ENCODE assay signal across 8 mouse cellular contexts in genomic region chr2:90917999-90918698, GRCm38 (mm10). TPM values are rescaled to one million over a fixed set of nuclear protein-coding genes. Genes with fewer than 3 reads are reported as not detected.
DNase-seq lines count a peak whose midpoint lies in the region; ATAC-seq and TF ChIP-seq lines count a peak whose summit lies in the region.

No protein-coding gene starts in this region.

- peaks cover 18% of the 10 kb centered on the region for H3K36me3 ChIP-seq in heart, embryonic 10.5 days
- peaks cover 14% of the 10 kb centered on the region for H3K36me3 ChIP-seq in hindbrain, embryonic 10.5 days
- peaks cover 2% of the 10 kb centered on the region; the same call in 1 of the 2 replicates for H3K36me3 ChIP-seq in limb, embryonic 11.5 days (ENCODE audit: control insufficient read depth, insufficient read depth, low read length)
- peaks cover 2% of the 10 kb centered on the region for H3K36me3 ChIP-seq in midbrain, postnatal 0 days (ENCODE audit: insufficient read depth, low read length)

- H3K9ac ChIP-seq in limb, embryonic 11.5 days (ENCODE audit: low read length): peak overlapping the region; percentile 99
- peak overlapping the region; percentile 89 for H3K9ac ChIP-seq in midbrain, postnatal 0 days (replicated peaks; ENCODE audit: low read length, poor library complexity, severe bottlenecking)

- peak; percentile 75 for ATAC-seq in limb, embryonic 11.5 days (ENCODE audit: insufficient number of reproducible peaks, low FRiP score, low TSS enrichment, low read depth)
- no peak for ATAC-seq in midbrain, postnatal 0 days (ENCODE audit: low FRiP score)

- H3K9me3 ChIP-seq in heart, embryonic 10.5 days: no peaks in the 10 kb centered on the region
- H3K9me3 ChIP-seq in hindbrain, embryonic 10.5 days: no peaks in the 10 kb centered on the region
- no peaks in the 10 kb centered on the region for H3K9me3 ChIP-seq in limb, embryonic 11.5 days (ENCODE audit: control insufficient read depth, low read length)
- H3K9me3 ChIP-seq in midbrain, postnatal 0 days (ENCODE audit: low read length): no peaks in the 10 kb centered on the region

- peaks cover 33% of the 10 kb centered on the region for H3K4me1 ChIP-seq in heart, embryonic 10.5 days
- H3K4me1 ChIP-seq in bone marrow, adult 2 months (ENCODE audit: control insufficient read depth, insufficient read depth, low read length): no peaks in the 10 kb centered on the region; the same call in 1 of the 2 replicates
- peaks cover 33% of the 10 kb centered on the region for H3K4me1 ChIP-seq in hindbrain, embryonic 10.5 days (replicated peaks)
- H3K4me1 ChIP-seq in limb, embryonic 11.5 days (ENCODE audit: control insufficient read depth, insufficient read depth, low read length): peaks cover 8% of the 10 kb centered on the region
- peaks cover 7% of the 10 kb centered on the region; the same call in 1 of the 2 replicates for H3K4me1 ChIP-seq in midbrain, postnatal 0 days (ENCODE audit: insufficient read depth, low read length)

- TF ChIP-seq POLR2A in bone marrow, adult 2 months (IDR thresholded peaks at IDR 0.05; ENCODE audit: borderline replicate concordance, control insufficient read depth, low read depth, low read length): peak; percentile 6; the same call in 1 of the 2 replicates

- 10% methylated on average over 16 of the region's 16 CpGs for WGBS in heart, embryonic 10.5 days
- whole genome bisulfite sequencing in bone marrow, adult 2 months: 10% methylated on average over 16 of the region's 16 CpGs
- 12% methylated on average over 16 of the region's 16 CpGs for WGBS in hindbrain, embryonic 10.5 days
- 13% methylated on average over 16 of the region's 16 CpGs for WGBS in limb, embryonic 11.5 days
- WGBS in midbrain, postnatal 0 days: 10% methylated on average over 15 of the region's 16 CpGs

- H3K27ac ChIP-seq in heart, embryonic 10.5 days: peak overlapping the region; percentile 100
- H3K27ac ChIP-seq in bone marrow, adult 2 months (ENCODE audit: control insufficient read depth, insufficient read depth, low read depth, low read length, poor library complexity): peak overlapping the region; percentile 69
- peak overlapping the region; percentile 98 for H3K27ac ChIP-seq in hindbrain, embryonic 10.5 days
- H3K27ac ChIP-seq in limb, embryonic 11.5 days (replicated peaks; ENCODE audit: low read depth, low read length): peak overlapping the region; percentile 79
- peak overlapping the region; percentile 91 for H3K27ac ChIP-seq in midbrain, postnatal 0 days (ENCODE audit: low read depth, low read length)

- H3K27me3 ChIP-seq in heart, embryonic 10.5 days (ENCODE audit: insufficient read depth, poor library complexity, severe bottlenecking): no peaks in the 10 kb centered on the region
- no peaks in the 10 kb centered on the region; the same call in 1 of the 2 replicates for H3K27me3 ChIP-seq in hindbrain, embryonic 10.5 days (ENCODE audit: insufficient read depth, poor library complexity, severe bottlenecking)
- H3K27me3 ChIP-seq in limb, embryonic 11.5 days (ENCODE audit: control insufficient read depth, insufficient read depth, low read length): no peaks in the 10 kb centered on the region
- H3K27me3 ChIP-seq in midbrain, postnatal 0 days (ENCODE audit: insufficient read depth, low read length): no peaks in the 10 kb centered on the region

- peak; percentile 88 for DNase-seq in heart, embryonic 10.5 days (ENCODE audit: low spot score)
- no peak for DNase-seq in heart, adult 8-10 months (ENCODE audit: low spot score)
- DNase-seq in hindbrain, embryonic 10.5 days (ENCODE audit: low spot score): no peak
- peak; percentile 25 for DNase-seq in limb, embryonic 11.5 days (ENCODE audit: low spot score)
- DNase-seq in midbrain, postnatal 0 days (ENCODE audit: low spot score): peak; percentile 23
- no peak for DNase-seq in left cerebral cortex, adult 18-20 months (ENCODE audit: low spot score in 2 of 2)
- no peak for DNase-seq in cerebellum, adult 11-12 months

- H3K4me2 ChIP-seq in limb, embryonic 11.5 days (ENCODE audit: low read depth, severe bottlenecking): peak overlapping the region; percentile 84
- peak overlapping the region; percentile 85 for H3K4me2 ChIP-seq in midbrain, postnatal 0 days (ENCODE audit: low read depth, low read length, poor library complexity, severe bottlenecking)

- TF ChIP-seq CTCF in bone marrow, adult 2 months (IDR thresholded peaks at IDR 0.05; ENCODE audit: control insufficient read depth, insufficient read depth, low read length): no peak
- no peak for TF ChIP-seq CTCF in midbrain, postnatal 0 days (IDR thresholded peaks at IDR 0.05)

- H3K4me3 ChIP-seq in heart, embryonic 10.5 days: peak overlapping the region; percentile 88
- H3K4me3 ChIP-seq in bone marrow, adult 2 months (replicated peaks; ENCODE audit: control insufficient read depth, low read depth, low read length): peak overlapping the region; percentile 65
- H3K4me3 ChIP-seq in hindbrain, embryonic 10.5 days: peak overlapping the region; percentile 71
- peak overlapping the region; percentile 70 for H3K4me3 ChIP-seq in limb, embryonic 11.5 days (ENCODE audit: low read depth, low read length)
- H3K4me3 ChIP-seq in midbrain, postnatal 0 days (ENCODE audit: low read depth, low read length): peak overlapping the region; percentile 61

RNA-seq across cellular contexts. Expression of gene Ndufs3, which starts 13.5 kb away (rescaled TPM):
- 276 and 329 TPM in 2 replicates for polyA plus RNA-seq in heart, embryonic 10.5 days (2016; fragmentation: Nextera tagmentation; extraction: Ambion mirVana)
- 1,000 to 10,000 TPM in 1 of 4 experiments, 100 to 1,000 TPM in 3; 876 to 1,074 (median 969) TPM for total RNA-seq in heart, adult 8-10 months (2022)
- 50.8 and 57.6 TPM in 2 replicates for polyA plus RNA-seq in bone marrow, adult 2 months (2011; ENCODE audit: insufficient read depth, insufficient read length, low replicate concordance, missing spikeins)
- 189 and 220 TPM in 2 replicates for polyA plus RNA-seq in hindbrain, embryonic 10.5 days (2016; fragmentation: Nextera tagmentation; extraction: Ambion mirVana)
- polyA plus RNA-seq in limb, embryonic 11.5 days (2014; fragmentation: Nextera tagmentation; extraction: Ambion mirVana): 206 and 229 TPM in 2 replicates
- 158 and 196 TPM in 2 replicates for total RNA-seq in midbrain, postnatal 0 days (2014; rRNA removed)
- 251 and 258 TPM in 2 replicates for polyA plus RNA-seq in midbrain, postnatal 0 days (2015; fragmentation: Nextera tagmentation; extraction: Ambion mirVana)
- 100 to 1,000 TPM; 253 to 266 TPM for total RNA-seq in left cerebral cortex, adult 18-20 months (2021)

RNA-seq across cellular contexts. Expression of gene Kbtbd4, which starts 13.6 kb away (rescaled TPM):
- 33.2 and 42.2 TPM in 2 replicates for polyA plus RNA-seq in heart, embryonic 10.5 days (2016; fragmentation: Nextera tagmentation; extraction: Ambion mirVana)
- total RNA-seq in heart, adult 8-10 months (2022): 10 to 100 TPM; 21.7 to 28.3 (median 24.5) TPM
- polyA plus RNA-seq in bone marrow, adult 2 months (2011; ENCODE audit: insufficient read depth, insufficient read length, low replicate concordance, missing spikeins): 3.9 and 8.2 TPM in 2 replicates
- 55.9 and 56.8 TPM in 2 replicates for polyA plus RNA-seq in hindbrain, embryonic 10.5 days (2016; fragmentation: Nextera tagmentation; extraction: Ambion mirVana)
- 47.5 and 53.7 TPM in 2 replicates for polyA plus RNA-seq in limb, embryonic 11.5 days (2014; fragmentation: Nextera tagmentation; extraction: Ambion mirVana)
- 47.7 and 50.5 TPM in 2 replicates for total RNA-seq in midbrain, postnatal 0 days (2014; rRNA removed)
- polyA plus RNA-seq in midbrain, postnatal 0 days (2015; fragmentation: Nextera tagmentation; extraction: Ambion mirVana): 60.0 and 60.4 TPM in 2 replicates
- 10 to 100 TPM; 48.0 to 57.1 TPM for total RNA-seq in left cerebral cortex, adult 18-20 months (2021)

RNA-seq across cellular contexts. Expression of gene Celf1, which starts 22.0 kb away (rescaled TPM):
- 128 and 155 TPM in 2 replicates for polyA plus RNA-seq in heart, embryonic 10.5 days (2016; fragmentation: Nextera tagmentation; extraction: Ambion mirVana)
- total RNA-seq in heart, adult 8-10 months (2022): 10 to 100 TPM; 68.9 to 76.7 (median 74.4) TPM
- polyA plus RNA-seq in bone marrow, adult 2 months (2011; ENCODE audit: insufficient read depth, insufficient read length, low replicate concordance, missing spikeins): 34.8 and 39.9 TPM in 2 replicates
- 129 and 141 TPM in 2 replicates for polyA plus RNA-seq in hindbrain, embryonic 10.5 days (2016; fragmentation: Nextera tagmentation; extraction: Ambion mirVana)
- 75.2 and 91.1 TPM in 2 replicates for polyA plus RNA-seq in limb, embryonic 11.5 days (2014; fragmentation: Nextera tagmentation; extraction: Ambion mirVana)
- 82.5 and 85.4 TPM in 2 replicates for total RNA-seq in midbrain, postnatal 0 days (2014; rRNA removed)
- polyA plus RNA-seq in midbrain, postnatal 0 days (2015; fragmentation: Nextera tagmentation; extraction: Ambion mirVana): 62.9 and 69.5 TPM in 2 replicates
- 100 to 1,000 TPM; 132 to 148 TPM for total RNA-seq in left cerebral cortex, adult 18-20 months (2021)

RNA-seq across cellular contexts. Expression of gene C1qtnf4, which starts 32.5 kb away (rescaled TPM):
- 8.6 and 11.1 TPM in 2 replicates for polyA plus RNA-seq in heart, embryonic 10.5 days (2016; fragmentation: Nextera tagmentation; extraction: Ambion mirVana)
- total RNA-seq in heart, adult 8-10 months (2022): 1 to 10 TPM; 2.6 to 4.9 (median 3.5) TPM
- not detected in 2 replicates for polyA plus RNA-seq in bone marrow, adult 2 months (2011; ENCODE audit: insufficient read depth, insufficient read length, low replicate concordance, missing spikeins)
- 2.4 and 9.6 TPM in 2 replicates for polyA plus RNA-seq in hindbrain, embryonic 10.5 days (2016; fragmentation: Nextera tagmentation; extraction: Ambion mirVana)
- polyA plus RNA-seq in limb, embryonic 11.5 days (2014; fragmentation: Nextera tagmentation; extraction: Ambion mirVana): 9.2 and 10.2 TPM in 2 replicates
- 488 and 629 TPM in 2 replicates for total RNA-seq in midbrain, postnatal 0 days (2014; rRNA removed)
- polyA plus RNA-seq in midbrain, postnatal 0 days (2015; fragmentation: Nextera tagmentation; extraction: Ambion mirVana): 245 and 271 TPM in 2 replicates
- total RNA-seq in left cerebral cortex, adult 18-20 months (2021): 100 to 1,000 TPM; 275 to 295 TPM

Comparison
In these comparisons a context has a peak if more than half of its experiments do, and no peak if none do; other contexts are left out.
1. DNase-seq: peak in heart, embryonic 10.5 days (single experiment), limb, embryonic 11.5 days (single experiment) and midbrain, postnatal 0 days (single experiment); none in heart, adult 8-10 months (single experiment), hindbrain, embryonic 10.5 days (single experiment), left cerebral cortex, adult 18-20 months (0 of 2) and cerebellum, adult 11-12 months (single experiment).
2. Peak in every context shown above with its lines, with median percentiles within 50 percentile points of each other: H3K27ac ChIP-seq and H3K4me3 ChIP-seq.